Mouse (Mus musculus) left cerebral cortex, adult 8-10 months (tissue): ENCODE results near the gene Npr3. TPM values are rescaled to one million over a fixed set of nuclear protein-coding genes. Genes with fewer than 3 reads are reported as not detected.
"Not testable (repeated sequence)": the region's sequence is repeated elsewhere in the genome, so short reads cannot be mapped to it uniquely, and the experiment has no call there.

ENCODE experiments used
- DNase-seq, 2 experiments: peaks; one replicate each; pipeline ENCODE4 v3.0.0; 2022; ENCODE audit warnings: low spot score in 2 of 2
- total RNA-seq, 4 experiments: library from RNA; stranded (reverse); gene quantifications; 2 replicates each; pipeline ENCODE4 v1.2.4; 2022

Npr3 gene
- total RNA-seq, 4 experiments from 2014 or later: 9.4 to 11.6 (median 10.6) TPM

GRCm38 (mm10) chr15:11882508-11883205, 24.4 kb downstream of the Npr3 start:
- peak in 1 of 2 experiments; percentile 35 for DNase-seq

GRCm38 (mm10) chr15:11881822-11882221, 25.3 kb downstream of the Npr3 start:
- no peak for DNase-seq

- DNase-seq: no peak
Observed at GRCm38 (mm10) chr15:11878334-11878733, 28.8 kb downstream of the Npr3 start.

DNA sequence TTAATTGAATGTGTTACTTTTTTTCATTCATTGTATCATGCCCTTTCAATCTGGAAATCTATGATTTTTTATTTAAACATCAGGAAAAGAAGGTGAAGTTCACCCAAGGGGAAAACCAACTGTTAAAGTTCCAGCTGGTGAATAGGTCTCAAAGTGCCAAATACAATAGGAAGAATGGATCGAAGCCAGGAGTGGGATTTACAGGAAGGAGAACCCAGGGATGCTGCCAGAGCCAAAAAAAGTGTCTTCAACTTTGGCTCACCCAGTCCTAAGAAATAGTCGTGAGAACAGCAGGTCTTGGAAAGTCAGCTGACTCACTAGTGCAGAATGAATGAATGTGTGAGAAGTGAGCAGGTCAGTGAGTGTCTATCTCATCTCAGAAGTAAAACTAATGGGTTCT, 29.8 kb downstream of the Npr3 start:
- no peak for DNase-seq

- DNase-seq: no peak
Observed at GRCm38 (mm10) chr15:11866918-11867317, 40.2 kb downstream of the Npr3 start.

DNA sequence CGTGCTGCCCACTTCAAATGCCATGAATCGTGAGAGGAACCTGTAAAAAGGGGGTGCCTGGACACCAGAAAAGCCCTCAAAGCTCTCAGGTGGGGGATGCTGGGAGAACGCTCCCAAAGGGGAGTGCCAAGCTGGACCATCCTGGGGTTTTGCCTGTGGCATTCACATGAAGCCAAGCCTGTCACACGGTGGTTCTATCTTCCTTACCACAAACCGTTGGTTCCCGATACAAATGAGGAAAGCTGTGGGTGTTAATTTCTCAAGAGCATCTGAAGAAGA, 43.6 kb downstream of the Npr3 start:
- no peak for DNase-seq

DNA sequence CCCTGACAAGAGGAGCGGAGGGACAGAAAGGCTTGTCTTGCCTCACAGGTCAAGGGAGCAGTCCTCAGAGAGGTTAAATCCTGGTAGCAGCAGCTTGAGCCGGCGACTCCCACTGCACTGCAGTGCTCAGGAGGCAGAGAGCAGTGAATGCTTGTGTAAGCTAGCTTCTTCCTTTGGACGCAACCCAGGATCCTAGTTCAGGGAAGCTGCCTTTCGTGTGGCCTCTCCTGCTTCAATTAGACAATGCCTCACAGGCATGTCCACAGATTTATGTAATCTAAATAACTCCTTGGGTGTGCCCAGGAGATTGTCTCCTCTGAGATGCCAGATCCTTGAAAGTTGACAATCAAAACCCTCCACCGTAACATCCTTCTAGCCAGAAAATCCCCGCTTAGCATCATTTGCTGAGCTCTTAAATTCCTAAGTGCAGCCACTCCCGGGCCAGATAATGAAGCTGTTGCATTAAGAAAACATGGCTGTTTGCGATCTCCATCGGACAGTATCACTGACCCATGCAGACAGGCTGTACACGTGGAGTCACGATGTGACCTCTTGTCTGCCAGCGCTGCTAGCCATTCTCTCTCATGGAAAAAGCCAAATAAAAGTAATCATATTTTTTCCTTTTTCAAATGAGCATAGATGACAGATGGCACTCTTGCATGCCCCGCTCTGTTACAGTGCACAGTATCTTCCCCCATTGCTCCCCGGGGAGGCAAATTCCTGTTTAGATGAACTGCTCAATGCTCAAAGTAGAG, 44.1 kb downstream of the Npr3 start:
- DNase-seq: no peak

GRCm38 (mm10) chr15:11862253-11862652, 44.8 kb downstream of the Npr3 start:
- DNase-seq: no peak

GRCm38 (mm10) chr15:11860259-11860658, 46.8 kb downstream of the Npr3 start:
- no peak for DNase-seq

DNA sequence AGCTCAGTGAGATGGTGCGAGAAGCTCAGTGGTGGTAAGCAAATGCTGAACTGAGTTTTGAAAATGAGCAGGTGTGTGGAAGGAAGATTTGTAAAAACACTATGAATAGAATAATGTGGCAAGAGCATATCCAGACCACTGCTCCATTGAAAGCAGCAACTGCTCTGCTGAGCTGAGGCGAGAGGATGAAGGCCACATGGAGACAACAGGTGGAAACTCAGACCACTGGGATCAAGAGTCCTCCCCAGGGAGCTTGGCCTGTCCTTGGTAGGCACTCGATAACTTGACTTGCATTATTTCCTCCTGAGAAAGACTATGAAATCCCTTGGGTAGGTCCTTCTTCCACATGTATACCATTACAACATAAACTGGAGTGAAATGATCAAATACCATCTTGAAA, 47.3 kb downstream of the Npr3 start:
- no peak for DNase-seq

DNA sequence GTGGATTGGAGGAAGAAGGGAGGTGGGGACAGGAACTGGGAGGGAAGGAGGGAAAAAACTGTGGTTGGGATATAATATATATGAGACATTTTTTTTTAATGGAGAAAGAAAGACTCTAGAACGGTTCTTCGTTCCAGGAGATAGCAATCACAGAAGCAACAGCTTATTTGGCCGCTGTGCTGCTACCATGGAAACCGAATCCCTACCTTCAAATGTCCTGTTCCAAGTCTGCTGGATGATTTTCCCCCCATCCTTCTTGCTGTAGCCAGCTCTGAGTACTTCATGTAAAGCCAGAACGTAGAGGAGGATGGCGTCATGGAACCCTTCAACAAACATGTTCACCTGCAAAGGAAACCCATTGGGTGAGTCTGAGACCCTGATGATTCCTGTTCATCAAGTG, 48.7 kb downstream of the Npr3 start:
- DNase-seq: no peak

GRCm38 (mm10) chr15:11845204-11846062, 61.7 kb downstream of the Npr3 start:
- no peak for DNase-seq

- no peak for DNase-seq
Observed at GRCm38 (mm10) chr15:11844115-11844514, 63.0 kb downstream of the Npr3 start.

- DNase-seq: no peak
Observed at GRCm38 (mm10) chr15:11841828-11842227, 65.3 kb downstream of the Npr3 start.

DNA sequence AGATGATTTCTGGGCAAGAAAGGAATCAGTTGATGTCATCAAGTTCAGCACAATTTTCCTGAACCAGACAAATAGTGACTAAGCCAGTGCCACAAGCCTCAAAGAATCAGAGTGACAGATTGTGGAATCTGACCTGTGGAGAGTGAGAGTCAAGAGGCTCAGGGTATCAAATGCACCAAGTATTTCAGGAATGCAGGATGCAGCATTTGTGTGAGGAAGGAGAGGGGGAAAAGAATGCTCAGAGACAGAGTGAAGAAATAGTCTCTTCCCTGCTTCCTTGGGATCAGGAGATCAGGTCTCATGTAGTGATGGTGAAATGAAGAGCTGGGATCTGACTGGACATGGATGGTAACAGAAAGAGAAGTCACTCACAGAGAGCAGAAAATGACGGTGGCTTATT, 71.2 kb downstream of the Npr3 start:
- no peak for DNase-seq

- not testable (repeated sequence) for DNase-seq
Observed at GRCm38 (mm10) chr15:11822347-11822746, 84.7 kb downstream of the Npr3 start.

- no peak for DNase-seq
Observed at GRCm38 (mm10) chr15:11815551-11815950, 91.5 kb downstream of the Npr3 start.

DNA sequence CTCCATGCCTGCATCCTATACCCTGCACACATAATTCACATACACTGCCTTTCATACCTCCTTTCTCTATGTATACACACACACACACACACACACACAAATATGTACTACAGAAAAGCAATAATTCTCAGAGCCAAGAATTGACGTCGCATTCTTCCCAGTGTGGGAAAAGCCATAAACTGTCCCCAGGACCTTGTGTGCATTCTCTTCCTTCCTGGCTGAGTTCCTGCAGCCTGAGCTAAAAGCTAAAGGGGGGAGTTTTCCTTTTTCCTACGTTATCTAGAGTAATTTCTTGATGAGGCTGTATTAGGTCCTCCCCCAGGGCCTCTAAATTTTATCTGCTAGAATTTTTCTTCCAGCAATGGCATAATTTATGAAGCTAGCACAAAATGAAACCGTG, 103.5 kb downstream of the Npr3 start:
- no peak for DNase-seq

DNA sequence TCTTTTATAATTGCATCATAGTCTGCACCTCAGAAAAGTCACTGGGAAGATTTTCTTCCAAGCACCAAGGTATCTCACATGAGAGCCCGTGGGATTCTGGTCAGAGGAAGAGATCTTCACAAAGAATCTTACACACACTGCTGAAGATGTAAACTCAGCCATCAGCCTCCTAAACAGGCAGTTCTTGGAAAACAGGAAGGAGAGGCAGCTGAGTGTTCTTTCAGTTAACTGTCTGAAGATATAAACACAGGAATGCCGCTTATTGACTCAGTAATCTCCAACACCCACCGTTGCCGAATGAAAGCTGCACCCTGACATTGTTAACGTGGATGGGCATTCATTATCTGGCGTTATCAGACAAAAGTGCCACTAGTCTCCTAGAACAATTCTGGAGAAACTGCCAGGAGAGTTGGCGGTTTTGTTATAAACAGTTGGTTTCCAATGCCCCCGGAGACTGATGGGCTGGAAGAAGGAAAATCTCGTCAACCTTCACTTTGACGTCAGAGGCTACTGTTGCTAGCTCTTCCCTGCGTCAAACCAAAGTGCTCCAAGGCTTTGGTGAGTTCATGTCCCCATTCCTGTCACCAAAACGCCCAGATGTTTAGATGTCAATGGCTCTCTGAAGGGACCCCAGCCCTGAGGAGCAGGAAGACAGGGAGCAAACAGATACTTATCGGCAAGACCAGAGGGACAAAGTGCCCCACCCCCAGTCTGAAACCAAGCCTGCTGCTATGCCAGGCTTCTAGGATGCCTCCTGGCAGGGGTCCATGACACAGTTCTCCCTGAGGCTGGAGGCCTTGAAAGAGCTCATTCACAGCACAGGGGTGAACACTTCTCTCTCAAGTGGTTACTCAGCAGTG, 105.0 kb downstream of the Npr3 start:
- peak; percentile 7 to 19 for DNase-seq

DNA sequence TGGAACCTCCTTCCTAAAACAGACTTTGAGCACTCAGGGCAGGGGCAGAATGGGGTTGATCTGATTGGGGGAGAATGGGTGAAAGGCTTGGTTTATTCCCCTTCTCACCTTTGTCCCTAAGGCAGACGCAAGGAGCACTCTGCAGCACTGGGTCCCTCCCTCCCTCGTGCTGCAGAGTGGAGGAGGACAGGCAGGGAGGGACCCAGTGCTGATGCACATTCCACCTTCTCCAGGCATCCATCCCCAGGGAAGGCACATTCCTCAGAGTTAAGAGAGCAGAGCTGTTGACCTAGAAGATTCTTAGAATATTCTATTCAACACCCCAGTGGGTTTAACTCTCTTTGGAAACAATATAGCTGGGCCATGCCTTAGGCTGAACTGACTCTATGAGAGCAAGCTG, 112.5 kb downstream of the Npr3 start:
- DNase-seq: no peak
